Mouse (Mus musculus) forebrain, embryonic 14.5 days (tissue): ENCODE results near the gene Usp29. TPM values are rescaled to one million over a fixed set of nuclear protein-coding genes. Genes with fewer than 3 reads are reported as not detected.
A peak's percentile ranks its signal among the peaks of the same experiment; 100 is the strongest.
"Not testable (repeated sequence)": the region's sequence is repeated elsewhere in the genome, so short reads cannot be mapped to it uniquely, and the experiment has no call there.

Source experiments
- ATAC-seq: fragments of 200-750 bp; cut with Nextera tagmentation; 2 replicates; pipeline ENCODE4 v1.8.0; 2017; ENCODE audit warnings: mild to moderate bottlenecking, moderate library complexity
- DNase-seq: peaks from one replicate; pipeline ENCODE4 v3.0.0-alpha.2; 2015; ENCODE audit warnings: low spot score
- H3K27ac ChIP-seq: fragments of 300-500 bp; sonication (generic); 2 replicates; pipeline ENCODE4 v1.5.1; 2014; ENCODE audit warnings: low read depth, mild to moderate bottlenecking, control low read depth, low read length, moderate library complexity
- H3K27me3 ChIP-seq: fragments of 300-500 bp; sonication (generic); replicated peaks from 2 replicates; pipeline ENCODE4 v1.6.1; 2014; ENCODE audit warnings: low read length, control low read depth, mixed read lengths; ENCODE audit not compliant: control insufficient read depth, insufficient read depth
- H3K36me3 ChIP-seq: fragments of 300-500 bp; sonication (generic); 2 replicates; pipeline ENCODE4 v1.6.1; 2014; ENCODE audit warnings: low read length, control low read depth; ENCODE audit not compliant: control insufficient read depth, insufficient read depth
- H3K4me1 ChIP-seq: fragments of 300-500 bp; sonication (generic); 2 replicates; pipeline ENCODE4 v1.6.1; 2014; ENCODE audit warnings: antibody characterized with exemption, low read length, control low read depth; ENCODE audit not compliant: control insufficient read depth, insufficient read depth
- H3K4me2 ChIP-seq: fragments of 300-500 bp; sonication (generic); 2 replicates; pipeline ENCODE4 v1.6.1; 2014; ENCODE audit warnings: mild to moderate bottlenecking, control low read depth, low read length
- H3K4me3 ChIP-seq: fragments of 300-500 bp; sonication (generic); 2 replicates; pipeline ENCODE4 v1.5.1; 2014; ENCODE audit warnings: low read depth, low read length, control low read depth
- H3K9ac ChIP-seq: fragments of 300-500 bp; sonication (generic); 2 replicates; pipeline ENCODE4 v1.6.1; 2014; ENCODE audit warnings: mild to moderate bottlenecking, low read length, control low read depth, moderate library complexity
- H3K9me3 ChIP-seq: fragments of 300-500 bp; sonication (generic); replicated peaks from 2 replicates; pipeline ENCODE4 v1.6.1; 2016; ENCODE audit warnings: low read length, control low read depth, mixed read lengths; ENCODE audit not compliant: control insufficient read depth
- WGBS: fragments of 180-500 bp; shearing (Covaris S2); extraction: QIAGEN DNeasy Blood & Tissue Kit; methylation state at CpG from one replicate; pipeline ENCODE4 v1.1.7; 2014; 5-methylcytosine and 5-hydroxymethylcytosine counted together
- polyA plus RNA-seq: library from polyadenylated mRNA; unstranded; fragments of >200 nt; fragmentation: Nextera tagmentation; extraction: Ambion mirVana; gene quantifications from 2 replicates; pipeline ENCODE4 v1.2.1, GENCODE M21; 2014

Usp29 gene
- polyA plus RNA-seq, 1 experiment from 2014 or later = 15.5 TPM

- no peaks in the 10 kb centered on the region for H3K9me3 ChIP-seq
- H3K27ac ChIP-seq = peak overlapping the region; percentile 33; the same call in 1 of the 2 replicates
- H3K4me1 ChIP-seq = peaks cover 10% of the 10 kb centered on the region
- DNase-seq (peak; percentile 70), ATAC-seq (peak; percentile 74)
- H3K27me3 ChIP-seq = no peaks in the 10 kb centered on the region
- H3K9ac ChIP-seq = no peak overlapping the region
- WGBS = 6% methylated on average over 4 of the region's 4 CpGs
- H3K4me3 ChIP-seq = no peak overlapping the region
- no peaks in the 10 kb centered on the region for H3K36me3 ChIP-seq
- no peak overlapping the region for H3K4me2 ChIP-seq
Observed at GRCm38 (mm10) chr7:6753440-6753839, 23.1 kb downstream of the Usp29 start.

GRCm38 (mm10) chr7:6756777-6757291 is 26.5 kb downstream of the Usp29 start:
- H3K4me2 ChIP-seq = no peak overlapping the region
- no peaks in the 10 kb centered on the region for H3K27me3 ChIP-seq
- no peaks in the 10 kb centered on the region for H3K36me3 ChIP-seq
- no peak for DNase-seq
- no peak overlapping the region for H3K27ac ChIP-seq
- no peaks in the 10 kb centered on the region for H3K9me3 ChIP-seq
- no peak for ATAC-seq
- H3K4me1 ChIP-seq = peaks cover 8% of the 10 kb centered on the region
- H3K9ac ChIP-seq = no peak overlapping the region
- 89% methylated on average over 4 of the region's 4 CpGs for WGBS
- H3K4me3 ChIP-seq = no peak overlapping the region

GRCm38 (mm10) chr7:6759698-6760097 is 29.3 kb downstream of the Usp29 start:
- Histone ChIP-seq H3K36me3 (no peaks in the 10 kb centered on the region), H3K4me2 (no peak overlapping the region), H3K27me3 (no peaks in the 10 kb centered on the region), H3K4me3 (no peak overlapping the region), H3K27ac (no peak overlapping the region), H3K9ac (no peak overlapping the region), H3K4me1 (no peaks in the 10 kb centered on the region), H3K9me3 (no peaks in the 10 kb centered on the region)
- WGBS = 78% methylated on average over 12 of the region's 12 CpGs
- DNase-seq (no peak), ATAC-seq (no peak)

- H3K4me3 ChIP-seq = no peak overlapping the region
- no peaks in the 10 kb centered on the region for H3K36me3 ChIP-seq
- H3K4me2 ChIP-seq = no peak overlapping the region
- no peaks in the 10 kb centered on the region for H3K27me3 ChIP-seq
- H3K9me3 ChIP-seq = no peaks in the 10 kb centered on the region
- H3K27ac ChIP-seq = no peak overlapping the region
- WGBS = 24% methylated on average over 6 of the region's 6 CpGs
- H3K4me1 ChIP-seq = no peaks in the 10 kb centered on the region
- no peak for ATAC-seq
- no peak for DNase-seq
- H3K9ac ChIP-seq = no peak overlapping the region
Observed at GRCm38 (mm10) chr7:6760170-6760569, 29.8 kb downstream of the Usp29 start.

- Histone ChIP-seq H3K9me3 (no peaks in the 10 kb centered on the region), H3K27me3 (no peaks in the 10 kb centered on the region), H3K27ac (no peak overlapping the region), H3K4me1 (no peaks in the 10 kb centered on the region), H3K9ac (no peak overlapping the region), H3K4me2 (no peak overlapping the region), H3K36me3 (no peaks in the 10 kb centered on the region), H3K4me3 (no peak overlapping the region)
- ATAC-seq = no peak; the same call in 1 of the 2 replicates
- DNase-seq = no peak
- 60% methylated on average over 5 of the region's 5 CpGs for WGBS
Observed at GRCm38 (mm10) chr7:6765240-6765639, 34.9 kb downstream of the Usp29 start.

GRCm38 (mm10) chr7:6770286-6770685 is 39.9 kb downstream of the Usp29 start:
- peak; percentile 18; the same call in 1 of the 2 replicates for ATAC-seq
- H3K4me1 ChIP-seq = no peaks in the 10 kb centered on the region
- H3K9ac ChIP-seq = no peak overlapping the region
- H3K27ac ChIP-seq = no peak overlapping the region
- no peak overlapping the region for H3K4me2 ChIP-seq
- 4% methylated on average over 8 of the region's 8 CpGs for WGBS
- no peaks in the 10 kb centered on the region for H3K27me3 ChIP-seq
- H3K4me3 ChIP-seq = no peak overlapping the region
- DNase-seq = no peak
- no peaks in the 10 kb centered on the region for H3K9me3 ChIP-seq
- H3K36me3 ChIP-seq = no peaks in the 10 kb centered on the region

- H3K36me3 ChIP-seq, H3K9ac ChIP-seq, H3K4me3 ChIP-seq, H3K27ac ChIP-seq, DNase-seq, ATAC-seq, H3K9me3 ChIP-seq, H3K4me1 ChIP-seq, H3K27me3 ChIP-seq, H3K4me2 ChIP-seq: not testable (repeated sequence)
- WGBS = 72% methylated on average over 11 of the region's 11 CpGs
Observed at GRCm38 (mm10) chr7:6773865-6774413, 43.6 kb downstream of the Usp29 start.

GRCm38 (mm10) chr7:6776314-6777059 is 46.1 kb downstream of the Usp29 start:
- DNase-seq = peak; percentile 20
- Histone ChIP-seq H3K4me2 (no peak overlapping the region), H3K4me1 (no peaks in the 10 kb centered on the region), H3K4me3 (no peak overlapping the region), H3K36me3 (no peaks in the 10 kb centered on the region), H3K27me3 (no peaks in the 10 kb centered on the region), H3K9ac (no peak overlapping the region), H3K27ac (no peak overlapping the region), H3K9me3 (no peaks in the 10 kb centered on the region)
- peak; percentile 32; the same call in 1 of the 2 replicates for ATAC-seq
- WGBS = 84% methylated on average over 10 of the region's 10 CpGs

GRCm38 (mm10) chr7:6777107-6777506 is 46.7 kb downstream of the Usp29 start:
- Histone ChIP-seq H3K9ac (no peak overlapping the region), H3K27ac (no peak overlapping the region), H3K4me2 (no peak overlapping the region), H3K36me3 (no peaks in the 10 kb centered on the region), H3K27me3 (no peaks in the 10 kb centered on the region), H3K4me3 (no peak overlapping the region), H3K4me1 (peaks cover under 1% of the 10 kb centered on the region; the same call in 1 of the 2 replicates), H3K9me3 (no peaks in the 10 kb centered on the region)
- no peak for DNase-seq
- 59% methylated on average over 2 of the region's 2 CpGs for WGBS
- ATAC-seq = no peak
